In the genomic region with DNA sequence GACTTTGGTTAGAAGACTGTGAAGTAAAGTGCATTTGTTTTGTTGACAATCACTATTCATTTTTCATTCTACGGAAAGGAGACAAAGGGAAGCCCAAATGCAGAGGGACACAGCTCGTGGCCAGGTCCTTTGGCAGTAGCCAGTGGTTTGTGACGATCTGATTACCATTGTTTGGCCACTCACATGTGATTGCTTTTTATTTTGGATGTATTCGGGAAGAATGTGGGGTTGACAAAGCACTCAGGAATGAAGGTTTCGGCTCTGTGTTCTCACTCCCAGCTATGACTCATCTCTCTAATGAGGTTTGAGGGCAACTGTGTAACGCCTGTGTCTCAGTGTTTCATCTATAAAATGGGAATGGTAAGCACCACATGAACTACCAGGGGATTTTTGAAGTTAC, we compare ENCODE assay signal across 11 mouse cellular contexts.
DNase-seq lines count a peak whose midpoint lies in the region; ATAC-seq and TF ChIP-seq lines count a peak whose summit lies in the region.
"Had no signal": no experiment of that assay in that cellular context is flagged by ENCODE, and none has a peak within 500 bp of the region (broad histone marks: within the 10 kb centered on the region; RNA-seq: fewer than 3 reads in every experiment).

No protein-coding gene starts in this region.

- no peaks in the 10 kb centered on the region for H3K36me3 ChIP-seq in testis, adult 2 months (ENCODE audit: control insufficient read depth, insufficient read depth, low read length)
- H3K36me3 ChIP-seq in heart, embryonic 15.5 days, result no peaks in the 10 kb centered on the region
- H3K36me3 ChIP-seq: neural tube, embryonic 12.5 days had no signal

- WGBS in heart, embryonic 15.5 days, result 26% methylated on average over 6 of the region's 6 CpGs

- H3K9ac ChIP-seq in heart, embryonic 15.5 days, result no peak overlapping the region
- H3K9ac ChIP-seq: neural tube, embryonic 12.5 days had no signal

- no peaks in the 10 kb centered on the region for H3K27me3 ChIP-seq in testis, adult 2 months (ENCODE audit: control insufficient read depth, insufficient read depth, low read length)
- no peaks in the 10 kb centered on the region for H3K27me3 ChIP-seq in heart, embryonic 15.5 days
- H3K27me3 ChIP-seq: neural tube, embryonic 12.5 days had no signal

- TF ChIP-seq POLR2A in testis, adult 2 months (IDR thresholded peaks at IDR 0.05; ENCODE audit: control insufficient read depth, low read depth, low read length), result no peak

- H3K9me3 ChIP-seq in heart, embryonic 15.5 days (replicated peaks), result no peaks in the 10 kb centered on the region
- H3K9me3 ChIP-seq: neural tube, embryonic 12.5 days had no signal

- H3K4me2 ChIP-seq in heart, embryonic 15.5 days, result peak overlapping the region; percentile 32; the same call in 1 of the 2 replicates

- H3K4me3 ChIP-seq in testis, adult 2 months (ENCODE audit: control insufficient read depth, low read depth, low read length), result no peak overlapping the region
- no peak overlapping the region for H3K4me3 ChIP-seq in heart, embryonic 15.5 days
- H3K4me3 ChIP-seq: neural tube, embryonic 12.5 days had no signal

- TF ChIP-seq CTCF in testis, adult 2 months (IDR thresholded peaks at IDR 0.05; ENCODE audit: control insufficient read depth, insufficient read depth, insufficient replicate concordance, low read depth, low read length), result no peak

- no peaks in the 10 kb centered on the region for H3K4me1 ChIP-seq in testis, adult 2 months (ENCODE audit: control insufficient read depth, insufficient read depth, low read length)
- peaks cover 9% of the 10 kb centered on the region for H3K4me1 ChIP-seq in heart, embryonic 15.5 days (replicated peaks)
- H3K4me1 ChIP-seq: neural tube, embryonic 12.5 days had no signal

- H3K27ac ChIP-seq in testis, adult 2 months (ENCODE audit: control insufficient read depth, insufficient read depth, low read depth, low read length), result peak overlapping the region; percentile 36; the same call in 1 of the 2 replicates
- no peak overlapping the region for H3K27ac ChIP-seq in heart, embryonic 15.5 days
- H3K27ac ChIP-seq: neural tube, embryonic 12.5 days had no signal

- peak; percentile 16 for DNase-seq in embryo, embryonic 10 days (ENCODE audit: low spot score)
- DNase-seq in embryo, embryonic 11 days, result no peak
- DNase-seq in testis, postnatal 14 days (ENCODE audit: low spot score), result no peak
- no peak for DNase-seq in layer of hippocampus, adult 9-11 months
- DNase-seq in right cerebral cortex, postnatal 25 days, result no peak
- DNase-seq in layer of hippocampus, postnatal 14 days (ENCODE audit: low spot score in 2 of 2), result no peak
- DNase-seq: cerebellum, postnatal 36 days had no signal

- no peak for ATAC-seq in heart, embryonic 15.5 days (replicated peaks; ENCODE audit: insufficient number of reproducible peaks, insufficient read depth, low FRiP score, low read depth)
- ATAC-seq: inflammation-experienced regulatory T-cells, adult 6 months had no signal
